ENCODE assay signal across 8 mouse cellular contexts in the genomic region with DNA sequence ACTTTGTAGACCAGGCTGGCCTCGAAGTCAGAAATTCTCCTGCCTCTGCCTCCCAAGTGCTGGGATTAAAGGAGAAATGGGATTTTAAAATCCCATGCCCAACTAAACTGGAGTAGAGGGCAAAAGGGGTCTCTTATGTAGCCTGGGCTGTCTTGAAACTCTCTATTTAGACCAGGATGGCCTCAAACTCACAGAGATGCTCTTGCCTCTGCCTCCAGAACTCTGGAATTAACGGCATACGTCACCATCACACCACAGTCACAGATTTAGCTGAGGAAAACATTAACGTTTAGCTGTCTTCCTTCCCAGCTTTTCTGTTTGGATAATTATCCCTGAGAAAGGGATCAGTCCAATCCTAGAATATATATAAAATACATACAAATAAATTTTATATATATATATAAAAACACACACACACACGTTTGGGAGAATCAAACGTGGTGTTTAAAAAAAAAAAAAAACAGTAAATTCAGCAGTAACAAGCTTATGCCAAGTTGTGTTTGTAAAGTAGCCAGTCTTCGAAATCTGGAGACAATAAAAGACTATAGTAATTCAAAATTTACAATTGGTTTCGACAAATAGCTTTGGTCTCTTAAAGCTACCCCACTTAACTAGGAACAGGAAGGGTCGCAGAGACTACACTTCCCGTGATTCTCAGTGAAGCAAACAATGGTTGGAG. TPM values are rescaled to one million over a fixed set of nuclear protein-coding genes. Genes with fewer than 3 reads are reported as not detected.
DNase-seq lines count a peak whose midpoint lies in the region; ATAC-seq and TF ChIP-seq lines count a peak whose summit lies in the region.
"Had no signal": no experiment of that assay in that cellular context is flagged by ENCODE, and none has a peak within 500 bp of the region (broad histone marks: within the 10 kb centered on the region; RNA-seq: fewer than 3 reads in every experiment).

No protein-coding gene starts in this region.

- no peaks in the 10 kb centered on the region for H3K9me3 ChIP-seq in hindbrain, embryonic 10.5 days
- no peaks in the 10 kb centered on the region for H3K9me3 ChIP-seq in hindbrain, embryonic 12.5 days (replicated peaks)
- no peaks in the 10 kb centered on the region for H3K9me3 ChIP-seq in stomach, embryonic 14.5 days (ENCODE audit: control insufficient read depth, low read depth, low read length)
- H3K9me3 ChIP-seq in stomach, postnatal 0 days (ENCODE audit: control insufficient read depth, low read length), result no peaks in the 10 kb centered on the region
- no peaks in the 10 kb centered on the region for H3K9me3 ChIP-seq in limb, embryonic 10.5 days (replicated peaks)

- no peak overlapping the region for H3K9ac ChIP-seq in hindbrain, embryonic 12.5 days
- H3K9ac ChIP-seq in stomach, embryonic 14.5 days (replicated peaks; ENCODE audit: low read depth, low read length), result no peak overlapping the region; the same call in 1 of the 2 replicates
- H3K9ac ChIP-seq in stomach, postnatal 0 days (ENCODE audit: low read length), result no peak overlapping the region

- no peak for TF ChIP-seq EP300 in stomach, postnatal 0 days (optimal IDR thresholded peaks at IDR 0.05)

- ATAC-seq in hindbrain, embryonic 12.5 days (ENCODE audit: low FRiP score), result no peak
- no peak for ATAC-seq in stomach, embryonic 14.5 days (ENCODE audit: insufficient number of reproducible peaks, insufficient read depth, low FRiP score, low read depth)
- no peak for ATAC-seq in stomach, postnatal 0 days (ENCODE audit: low FRiP score, low TSS enrichment)

- DNase-seq in hindbrain, embryonic 10.5 days (ENCODE audit: low spot score), result no peak
- DNase-seq in stomach, postnatal 0 days (ENCODE audit: low spot score), result no peak
- DNase-seq in limb, embryonic 10.5 days (ENCODE audit: low spot score), result no peak
- no peak for DNase-seq in embryo, embryonic 9.5 days (ENCODE audit: extremely low spot score)
- no peak for DNase-seq in adrenal gland, adult 8-10 months

- H3K4me3 ChIP-seq in hindbrain, embryonic 10.5 days, result peak overlapping the region; percentile 79
- H3K4me3 ChIP-seq in hindbrain, embryonic 12.5 days, result no peak overlapping the region
- H3K4me3 ChIP-seq in stomach, embryonic 14.5 days (ENCODE audit: low read depth, low read length), result no peak overlapping the region
- no peak overlapping the region; the same call in 1 of the 2 replicates for H3K4me3 ChIP-seq in stomach, postnatal 0 days (ENCODE audit: low read depth, low read length)
- H3K4me3 ChIP-seq in limb, embryonic 10.5 days, result peak overlapping the region; percentile 72

- peaks cover 31% of the 10 kb centered on the region for H3K4me1 ChIP-seq in hindbrain, embryonic 10.5 days (replicated peaks)
- peaks cover 28% of the 10 kb centered on the region for H3K4me1 ChIP-seq in hindbrain, embryonic 12.5 days
- H3K4me1 ChIP-seq in stomach, embryonic 14.5 days (ENCODE audit: control insufficient read depth, insufficient read depth, low read length), result peaks cover 21% of the 10 kb centered on the region
- H3K4me1 ChIP-seq in stomach, postnatal 0 days (replicated peaks; ENCODE audit: control insufficient read depth, insufficient read depth), result no peaks in the 10 kb centered on the region; the same call in 1 of the 2 replicates
- H3K4me1 ChIP-seq in limb, embryonic 10.5 days, result peaks cover 26% of the 10 kb centered on the region

- H3K27ac ChIP-seq in hindbrain, embryonic 10.5 days, result no peak overlapping the region
- no peak overlapping the region for H3K27ac ChIP-seq in hindbrain, embryonic 12.5 days
- no peak overlapping the region for H3K27ac ChIP-seq in stomach, embryonic 14.5 days (ENCODE audit: low read length)
- H3K27ac ChIP-seq in stomach, postnatal 0 days (replicated peaks), result no peak overlapping the region
- no peak overlapping the region for H3K27ac ChIP-seq in limb, embryonic 10.5 days

- peaks cover 68% of the 10 kb centered on the region for H3K36me3 ChIP-seq in hindbrain, embryonic 10.5 days
- peaks cover 58% of the 10 kb centered on the region for H3K36me3 ChIP-seq in hindbrain, embryonic 12.5 days
- H3K36me3 ChIP-seq in stomach, embryonic 14.5 days (ENCODE audit: control insufficient read depth, insufficient read depth, low read length), result peaks cover 51% of the 10 kb centered on the region
- H3K36me3 ChIP-seq in stomach, postnatal 0 days (ENCODE audit: control insufficient read depth, insufficient read depth, low read length), result peaks cover 17% of the 10 kb centered on the region
- H3K36me3 ChIP-seq in limb, embryonic 10.5 days, result peaks cover 67% of the 10 kb centered on the region

- WGBS in hindbrain, embryonic 10.5 days, result 53% methylated on average over 10 of the region's 10 CpGs
- 51% methylated on average over 10 of the region's 10 CpGs for WGBS in hindbrain, embryonic 12.5 days
- 47% methylated on average over 10 of the region's 10 CpGs for WGBS in stomach, embryonic 14.5 days
- WGBS in stomach, postnatal 0 days, result 38% methylated on average over 10 of the region's 10 CpGs
- WGBS in limb, embryonic 10.5 days, result 49% methylated on average over 10 of the region's 10 CpGs

- TF ChIP-seq CTCF in stomach, postnatal 0 days (IDR thresholded peaks at IDR 0.05; ENCODE audit: low read depth), result no peak

- H3K27me3 ChIP-seq in hindbrain, embryonic 10.5 days (ENCODE audit: insufficient read depth, poor library complexity, severe bottlenecking), result no peaks in the 10 kb centered on the region
- H3K27me3 ChIP-seq in hindbrain, embryonic 12.5 days, result no peaks in the 10 kb centered on the region
- no peaks in the 10 kb centered on the region for H3K27me3 ChIP-seq in stomach, embryonic 14.5 days (ENCODE audit: control insufficient read depth, insufficient read depth, low read length)
- no peaks in the 10 kb centered on the region for H3K27me3 ChIP-seq in stomach, postnatal 0 days (ENCODE audit: control insufficient read depth, insufficient read depth, low read length)
- H3K27me3 ChIP-seq in limb, embryonic 10.5 days (ENCODE audit: low read depth, poor library complexity, severe bottlenecking), result no peaks in the 10 kb centered on the region

- H3K4me2 ChIP-seq in hindbrain, embryonic 12.5 days (replicated peaks), result no peak overlapping the region
- peak overlapping the region; percentile 14; the same call in 1 of the 2 replicates for H3K4me2 ChIP-seq in stomach, embryonic 14.5 days (replicated peaks; ENCODE audit: low read depth, low read length)
- H3K4me2 ChIP-seq in stomach, postnatal 0 days (replicated peaks; ENCODE audit: low read depth), result no peak overlapping the region

RNA-seq across cellular contexts. Expression of a gene that starts 0.5 kb away (rescaled TPM):
- polyA plus RNA-seq in hindbrain, embryonic 10.5 days (2016; fragmentation: Nextera tagmentation; extraction: Ambion mirVana), result 705 and 825 TPM in 2 replicates
- polyA plus RNA-seq in hindbrain, embryonic 12.5 days (2016; fragmentation: Nextera tagmentation; extraction: Ambion mirVana), result 901 and 915 TPM in 2 replicates
- 586 and 625 TPM in 2 replicates for polyA plus RNA-seq in stomach, embryonic 14.5 days (2014; fragmentation: Nextera tagmentation; extraction: Ambion mirVana)
- polyA plus RNA-seq in stomach, postnatal 0 days (2015; fragmentation: Nextera tagmentation; extraction: Ambion mirVana), result 332 and 349 TPM in 2 replicates
- 536 and 586 TPM in 2 replicates for polyA plus RNA-seq in limb, embryonic 10.5 days (2016; fragmentation: Nextera tagmentation; extraction: Ambion mirVana)
- 100 to 1,000 TPM; 273 to 406 (median 325) TPM for total RNA-seq in adrenal gland, adult 8-10 months (2022)

RNA-seq across cellular contexts. Expression of a gene that starts 13.6 kb away (rescaled TPM):
- 59.4 and 65.2 TPM in 2 replicates for polyA plus RNA-seq in hindbrain, embryonic 10.5 days (2016; fragmentation: Nextera tagmentation; extraction: Ambion mirVana)
- 72.7 and 76.2 TPM in 2 replicates for polyA plus RNA-seq in hindbrain, embryonic 12.5 days (2016; fragmentation: Nextera tagmentation; extraction: Ambion mirVana)
- polyA plus RNA-seq in stomach, embryonic 14.5 days (2014; fragmentation: Nextera tagmentation; extraction: Ambion mirVana), result 53.0 and 53.5 TPM in 2 replicates
- 31.0 and 33.0 TPM in 2 replicates for polyA plus RNA-seq in stomach, postnatal 0 days (2015; fragmentation: Nextera tagmentation; extraction: Ambion mirVana)
- polyA plus RNA-seq in limb, embryonic 10.5 days (2016; fragmentation: Nextera tagmentation; extraction: Ambion mirVana), result 49.7 and 61.9 TPM in 2 replicates
- 100 to 1,000 TPM in 2 of 4 experiments, 10 to 100 TPM in 2; 80.8 to 118 (median 97.5) TPM for total RNA-seq in adrenal gland, adult 8-10 months (2022)

RNA-seq across cellular contexts. Expression of a gene that starts 18.0 kb away (rescaled TPM):
- polyA plus RNA-seq in hindbrain, embryonic 10.5 days (2016; fragmentation: Nextera tagmentation; extraction: Ambion mirVana), result 32.6 and 51.1 TPM in 2 replicates
- polyA plus RNA-seq in hindbrain, embryonic 12.5 days (2016; fragmentation: Nextera tagmentation; extraction: Ambion mirVana), result 51.6 and 60.5 TPM in 2 replicates
- 29.2 and 31.7 TPM in 2 replicates for polyA plus RNA-seq in stomach, embryonic 14.5 days (2014; fragmentation: Nextera tagmentation; extraction: Ambion mirVana)
- 8.7 and 10.0 TPM in 2 replicates for polyA plus RNA-seq in stomach, postnatal 0 days (2015; fragmentation: Nextera tagmentation; extraction: Ambion mirVana)
- polyA plus RNA-seq in limb, embryonic 10.5 days (2016; fragmentation: Nextera tagmentation; extraction: Ambion mirVana), result 28.6 and 33.5 TPM in 2 replicates
- 10 to 100 TPM; 34.1 to 55.2 (median 45.5) TPM for total RNA-seq in adrenal gland, adult 8-10 months (2022)

RNA-seq across cellular contexts. Expression of a gene that starts 36.1 kb away (rescaled TPM):
- polyA plus RNA-seq in hindbrain, embryonic 10.5 days (2016; fragmentation: Nextera tagmentation; extraction: Ambion mirVana), result 150 and 153 TPM in 2 replicates
- 118 and 127 TPM in 2 replicates for polyA plus RNA-seq in hindbrain, embryonic 12.5 days (2016; fragmentation: Nextera tagmentation; extraction: Ambion mirVana)
- 83.8 and 87.3 TPM in 2 replicates for polyA plus RNA-seq in stomach, embryonic 14.5 days (2014; fragmentation: Nextera tagmentation; extraction: Ambion mirVana)
- 58.2 and 58.7 TPM in 2 replicates for polyA plus RNA-seq in stomach, postnatal 0 days (2015; fragmentation: Nextera tagmentation; extraction: Ambion mirVana)
- polyA plus RNA-seq in limb, embryonic 10.5 days (2016; fragmentation: Nextera tagmentation; extraction: Ambion mirVana), result 164 and 173 TPM in 2 replicates
- total RNA-seq in adrenal gland, adult 8-10 months (2022), result 10 to 100 TPM; 62.4 to 72.6 (median 66.0) TPM

RNA-seq across cellular contexts. Expression of a gene that starts 54.5 kb away (rescaled TPM):
- 2.9 and 4.0 TPM in 2 replicates for polyA plus RNA-seq in hindbrain, embryonic 10.5 days (2016; fragmentation: Nextera tagmentation; extraction: Ambion mirVana)
- polyA plus RNA-seq in hindbrain, embryonic 12.5 days (2016; fragmentation: Nextera tagmentation; extraction: Ambion mirVana), result 8.8 and 11.0 TPM in 2 replicates
- polyA plus RNA-seq in stomach, embryonic 14.5 days (2014; fragmentation: Nextera tagmentation; extraction: Ambion mirVana), result 4.0 and 4.3 TPM in 2 replicates
- polyA plus RNA-seq in stomach, postnatal 0 days (2015; fragmentation: Nextera tagmentation; extraction: Ambion mirVana), result 1.3 and 2.1 TPM in 2 replicates
- 0.30 and 0.46 TPM in 2 replicates for polyA plus RNA-seq in limb, embryonic 10.5 days (2016; fragmentation: Nextera tagmentation; extraction: Ambion mirVana)
- total RNA-seq in adrenal gland, adult 8-10 months (2022), result 1 to 10 TPM in 3 of 4 experiments, under 1 TPM in 1; 0.87 to 4.9 (median 2.7) TPM
- total RNA-seq: common myeloid progenitor, adult 5-6 weeks had no signal

Comparison
In these comparisons a context has a peak if more than half of its experiments do, and no peak if none do; other contexts are left out.
1. H3K4me3 ChIP-seq: peak in hindbrain, embryonic 10.5 days (single experiment) and limb, embryonic 10.5 days (single experiment); none in hindbrain, embryonic 12.5 days (single experiment), stomach, embryonic 14.5 days (single experiment) and stomach, postnatal 0 days (single experiment).